Mouse (Mus musculus): ENCODE results near the gene Sv2b.
"Not testable (repeated sequence)": the region's sequence is repeated elsewhere in the genome, so short reads cannot be mapped to it uniquely, and the experiment has no call there.

Sv2b gene

GRCm38 (mm10) chr7:75209221-75209641 is 99.8 kb downstream of the Sv2b start:
- DNase-seq (ENCODE audit: low read depth): no peak

- DNase-seq (ENCODE audit: low read depth): no peak
These were observed 101.0 kb downstream of the Sv2b start for GRCm38 (mm10) chr7:75207965-75208644.

GRCm38 (mm10) chr7:75206671-75207070 is 102.4 kb downstream of the Sv2b start:
- no peak for DNase-seq (ENCODE audit: low read depth)

- no peak for DNase-seq (ENCODE audit: low read depth)
These were observed 103.7 kb downstream of the Sv2b start for GRCm38 (mm10) chr7:75205386-75205785.

- not testable (repeated sequence) for DNase-seq (ENCODE audit: low read depth)
These were observed 114.2 kb downstream of the Sv2b start for GRCm38 (mm10) chr7:75194919-75195230.

- no peak for DNase-seq (ENCODE audit: low read depth)
These were observed 114.7 kb downstream of the Sv2b start for GRCm38 (mm10) chr7:75194158-75194918.

- DNase-seq (ENCODE audit: low read depth): peak; percentile 1
These were observed 118.9 kb downstream of the Sv2b start for GRCm38 (mm10) chr7:75190192-75190591.

- no peak for DNase-seq (ENCODE audit: low read depth)
These were observed 134.0 kb downstream of the Sv2b start for GRCm38 (mm10) chr7:75175042-75175441.

- DNase-seq (ENCODE audit: low read depth): no peak
These were observed 141.6 kb downstream of the Sv2b start for GRCm38 (mm10) chr7:75167481-75167880.

- DNase-seq (ENCODE audit: low read depth): no peak
These were observed 161.9 kb downstream of the Sv2b start for GRCm38 (mm10) chr7:75147174-75147573.

GRCm38 (mm10) chr7:75142800-75143199 is 166.3 kb downstream of the Sv2b start:
- no peak for DNase-seq (ENCODE audit: low read depth)

GRCm38 (mm10) chr7:75141919-75142700 is 167.0 kb downstream of the Sv2b start:
- DNase-seq (ENCODE audit: low read depth): no peak

GRCm38 (mm10) chr7:75139306-75139705 is 169.8 kb downstream of the Sv2b start:
- peak; percentile 40 for DNase-seq (ENCODE audit: low read depth)

GRCm38 (mm10) chr7:75134710-75135617 is 174.1 kb downstream of the Sv2b start:
- peak; percentile 74 for DNase-seq (ENCODE audit: low read depth)

- no peak for DNase-seq (ENCODE audit: low read depth)
These were observed 181.0 kb downstream of the Sv2b start for GRCm38 (mm10) chr7:75128036-75128435.

- no peak for DNase-seq (ENCODE audit: low read depth)
These were observed 185.0 kb downstream of the Sv2b start for GRCm38 (mm10) chr7:75124067-75124466.

GRCm38 (mm10) chr7:75118022-75118673 is 190.9 kb downstream of the Sv2b start:
- peak; percentile 74 for DNase-seq (ENCODE audit: low read depth)

- DNase-seq (ENCODE audit: low read depth): peak; percentile 71
These were observed 198.4 kb downstream of the Sv2b start for GRCm38 (mm10) chr7:75110689-75111088.

- peak; percentile 31 for DNase-seq (ENCODE audit: low read depth)
These were observed 201.6 kb downstream of the Sv2b start for GRCm38 (mm10) chr7:75107441-75107840.

- no peak for DNase-seq (ENCODE audit: low read depth)
These were observed 205.2 kb downstream of the Sv2b start for GRCm38 (mm10) chr7:75103900-75104299.
